Mouse (Mus musculus) stomach, postnatal 0 days (tissue): Measurements from ENCODE around the gene Paqr9. TPM values are rescaled to one million over a fixed set of nuclear protein-coding genes. Genes with fewer than 3 reads are reported as not detected.

Experiments
- ATAC-seq: fragments of 200-750 bp; cut with Nextera tagmentation; 2 replicates; pipeline ENCODE4 v1.8.0; 2017; ENCODE audit not compliant: low FRiP score, low TSS enrichment
- DNase-seq: peaks from one replicate; pipeline ENCODE4 v3.0.0-alpha.2; 2016; ENCODE audit warnings: low spot score
- H3K27ac ChIP-seq: fragments of 300-500 bp; sonication (generic); replicated peaks from 2 replicates; pipeline ENCODE4 v1.5.1; 2014; ENCODE audit warnings: mild to moderate bottlenecking, control low read depth
- H3K27me3 ChIP-seq: fragments of 300-500 bp; sonication (generic); 2 replicates; pipeline ENCODE4 v1.6.1; 2014; ENCODE audit warnings: low read length; ENCODE audit not compliant: control insufficient read depth, insufficient read depth
- H3K36me3 ChIP-seq: fragments of 300-500 bp; sonication (generic); 2 replicates; pipeline ENCODE4 v1.6.1; 2014; ENCODE audit warnings: low read length, mixed read lengths; ENCODE audit not compliant: control insufficient read depth, insufficient read depth
- H3K4me1 ChIP-seq: fragments of 300-500 bp; sonication (generic); replicated peaks from 2 replicates; pipeline ENCODE4 v1.6.1; 2014; ENCODE audit warnings: antibody characterized with exemption; ENCODE audit not compliant: control insufficient read depth, insufficient read depth
- H3K4me2 ChIP-seq: fragments of 300-500 bp; sonication (generic); replicated peaks from 2 replicates; pipeline ENCODE4 v1.6.1; 2014; ENCODE audit warnings: low read depth, mild to moderate bottlenecking, control low read depth, moderate library complexity
- H3K4me3 ChIP-seq: fragments of 300-500 bp; sonication (generic); 2 replicates; pipeline ENCODE4 v1.5.1; 2014; ENCODE audit warnings: low read depth, low read length, control low read depth
- H3K9ac ChIP-seq: fragments of 300-500 bp; sonication (generic); 2 replicates; pipeline ENCODE4 v1.6.1; 2014; ENCODE audit warnings: mild to moderate bottlenecking, low read length, control low read depth, mixed read lengths
- H3K9me3 ChIP-seq: fragments of 300-500 bp; sonication (generic); 2 replicates; pipeline ENCODE4 v1.6.1; 2016; ENCODE audit warnings: low read length; ENCODE audit not compliant: control insufficient read depth
- CTCF ChIP-seq: IDR thresholded peaks from 2 replicates; pipeline ENCODE4 v1.5.1; 2016; ENCODE audit warnings: antibody characterized with exemption, low read depth, mild to moderate bottlenecking, moderate library complexity
- EP300 ChIP-seq: optimal IDR thresholded peaks from 2 replicates; pipeline ENCODE3; 2016; ENCODE audit warnings: antibody characterized with exemption
- WGBS: fragments of 180-500 bp; shearing (Covaris S2); extraction: QIAGEN DNeasy Blood & Tissue Kit; methylation state at CpG from one replicate; pipeline ENCODE4 v1.1.7; 2014; 5-methylcytosine and 5-hydroxymethylcytosine counted together
- polyA plus RNA-seq: library from polyadenylated mRNA; unstranded; fragments of >200 nt; fragmentation: Nextera tagmentation; extraction: Ambion mirVana; gene quantifications from 2 replicates; pipeline ENCODE4 v1.2.1, GENCODE M21; 2015

Gene Paqr9
- polyA plus RNA-seq, 1 experiment from 2014 or later, result 0.11 TPM

GRCm38 (mm10) chr9:95541650-95542432 is 17.6 kb upstream of the Paqr9 start:
- H3K36me3 ChIP-seq, result no peaks in the 10 kb centered on the region
- H3K4me1 ChIP-seq, result no peaks in the 10 kb centered on the region
- TF ChIP-seq EP300 (no peak), CTCF (no peak)
- ATAC-seq (no peak), DNase-seq (no peak)
- no peak overlapping the region for H3K9ac ChIP-seq
- no peaks in the 10 kb centered on the region for H3K27me3 ChIP-seq
- no peak overlapping the region for H3K4me2 ChIP-seq
- H3K9me3 ChIP-seq, result no peaks in the 10 kb centered on the region
- WGBS, result 69% methylated on average over 15 of the region's 15 CpGs
- H3K27ac ChIP-seq, result no peak overlapping the region
- H3K4me3 ChIP-seq, result no peak overlapping the region

GRCm38 (mm10) chr9:95542475-95542874 is 17.0 kb upstream of the Paqr9 start:
- WGBS, result 58% methylated on average over 6 of the region's 6 CpGs
- Histone ChIP-seq H3K9ac (no peak overlapping the region), H3K36me3 (no peaks in the 10 kb centered on the region), H3K4me3 (no peak overlapping the region), H3K4me2 (no peak overlapping the region), H3K27me3 (no peaks in the 10 kb centered on the region), H3K27ac (no peak overlapping the region), H3K4me1 (no peaks in the 10 kb centered on the region), H3K9me3 (no peaks in the 10 kb centered on the region)
- TF ChIP-seq CTCF (no peak), EP300 (no peak)
- DNase-seq (no peak), ATAC-seq (no peak)

- WGBS, result 96% methylated on average over 4 of the region's 4 CpGs
- Histone ChIP-seq H3K4me3 (no peak overlapping the region), H3K4me1 (no peaks in the 10 kb centered on the region), H3K27me3 (no peaks in the 10 kb centered on the region), H3K4me2 (no peak overlapping the region), H3K27ac (no peak overlapping the region), H3K36me3 (no peaks in the 10 kb centered on the region), H3K9ac (no peak overlapping the region), H3K9me3 (no peaks in the 10 kb centered on the region)
- DNase-seq (no peak), ATAC-seq (no peak)
- TF ChIP-seq CTCF, result no peak
- no peak for TF ChIP-seq EP300
These were observed 14.9 kb upstream of the Paqr9 start for GRCm38 (mm10) chr9:95544598-95544997.

DNA sequence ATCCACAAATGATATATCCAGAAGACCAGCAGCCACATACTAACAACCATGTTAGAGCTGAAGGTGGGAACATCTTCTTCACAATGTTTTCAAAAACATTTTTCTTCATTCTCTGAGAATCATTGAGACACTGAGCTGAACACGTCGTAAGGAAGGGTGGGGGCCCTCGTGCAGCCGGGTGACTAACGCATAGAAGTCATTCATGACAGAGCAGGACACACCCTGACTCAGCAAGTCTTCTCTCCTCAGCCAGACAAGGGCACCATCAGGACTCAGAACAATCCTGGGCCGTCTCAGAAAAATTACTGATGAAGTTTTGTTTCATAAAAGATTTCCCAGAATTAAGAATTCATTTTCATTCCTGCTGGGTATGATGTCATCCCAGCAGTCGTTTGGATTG is 12.8 kb upstream of the Paqr9 start:
- Histone ChIP-seq H3K27me3 (no peaks in the 10 kb centered on the region), H3K4me3 (no peak overlapping the region), H3K27ac (no peak overlapping the region), H3K9me3 (no peaks in the 10 kb centered on the region), H3K9ac (no peak overlapping the region), H3K36me3 (no peaks in the 10 kb centered on the region), H3K4me1 (no peaks in the 10 kb centered on the region), H3K4me2 (no peak overlapping the region)
- DNase-seq (no peak), ATAC-seq (no peak)
- 44% methylated on average over 7 of the region's 7 CpGs for WGBS
- TF ChIP-seq EP300, result no peak
- no peak for TF ChIP-seq CTCF

DNA sequence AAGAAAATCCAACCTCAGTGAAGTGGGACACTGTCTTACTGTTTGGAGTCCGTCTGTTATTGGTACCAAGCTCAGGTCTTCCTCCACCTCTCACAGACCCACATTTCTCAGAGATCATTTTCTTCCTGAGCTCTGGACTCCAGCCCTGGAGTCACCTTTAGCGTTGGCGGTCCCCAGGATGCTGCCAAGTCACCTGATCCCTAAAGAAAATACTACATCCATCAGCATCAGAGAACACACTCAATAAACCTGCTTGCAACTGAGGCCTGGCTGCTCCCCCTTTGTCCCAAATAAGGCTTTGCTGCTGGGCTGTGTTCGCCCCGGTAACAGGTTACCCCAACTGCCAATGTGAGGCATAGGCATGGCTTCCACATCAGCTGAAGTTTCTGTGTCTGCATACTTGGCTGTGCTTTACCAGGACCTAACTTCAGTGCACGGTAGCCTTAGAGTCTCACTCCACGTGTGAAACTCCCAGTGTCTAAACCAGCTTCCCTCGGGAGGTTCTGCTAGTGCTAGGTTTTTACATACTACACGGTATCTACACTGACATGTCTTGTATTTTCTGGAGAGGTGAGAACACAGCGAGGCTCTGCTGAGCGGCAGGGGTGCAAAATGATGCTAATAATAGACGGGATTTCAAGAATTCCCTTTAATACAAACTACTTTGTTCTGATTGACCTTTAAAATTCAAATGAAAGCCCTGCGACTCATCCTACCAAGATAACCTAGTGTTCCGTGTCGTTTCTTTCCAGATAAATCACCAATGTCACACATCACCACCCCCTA is 9.6 kb upstream of the Paqr9 start:
- no peak for TF ChIP-seq CTCF
- no peak for TF ChIP-seq EP300
- Histone ChIP-seq H3K27ac (no peak overlapping the region), H3K9ac (no peak overlapping the region), H3K36me3 (no peaks in the 10 kb centered on the region), H3K27me3 (no peaks in the 10 kb centered on the region), H3K4me3 (no peak overlapping the region), H3K4me2 (no peak overlapping the region), H3K9me3 (no peaks in the 10 kb centered on the region), H3K4me1 (no peaks in the 10 kb centered on the region)
- no peak for ATAC-seq
- no peak for DNase-seq
- 67% methylated on average over 15 of the region's 15 CpGs for WGBS
